Comparison of ENCODE assay signal across 11 mouse cellular contexts in the genomic region with DNA sequence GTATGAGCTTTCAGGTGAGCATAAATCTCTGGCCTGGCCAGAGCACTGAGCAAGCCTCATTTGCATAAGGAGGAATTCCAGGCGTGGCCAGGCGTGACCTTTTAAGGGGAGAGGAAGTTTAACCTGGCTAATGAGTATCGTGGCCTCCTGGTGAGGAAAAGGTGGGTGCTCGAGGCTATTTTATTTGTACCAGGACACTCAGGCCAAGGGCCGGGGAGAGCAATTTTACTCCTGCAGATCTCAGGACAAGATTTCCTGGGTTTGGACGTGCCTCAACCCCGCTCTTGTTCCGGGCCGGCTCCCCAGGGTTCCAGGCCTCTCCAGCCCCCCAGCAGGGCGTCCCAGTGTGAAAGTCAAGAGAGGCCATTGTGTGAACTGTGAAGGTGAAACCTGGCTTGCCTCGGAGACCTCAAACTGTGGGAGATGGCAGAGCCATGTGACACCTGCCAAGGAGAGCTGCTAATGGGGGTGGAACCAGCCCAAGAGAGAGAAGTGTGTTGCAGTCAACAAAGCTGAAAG. TPM values are rescaled to one million over a fixed set of nuclear protein-coding genes. Genes with fewer than 3 reads are reported as not detected.
DNase-seq lines count a peak whose midpoint lies in the region; TF ChIP-seq lines count a peak whose summit lies in the region.
"Had no signal": no experiment of that assay in that cellular context is flagged by ENCODE, and none has a peak within 500 bp of the region (broad histone marks: within the 10 kb centered on the region; RNA-seq: fewer than 3 reads in every experiment).

No protein-coding gene starts in this region.

- intact Hi-C loops in left cerebral cortex, postnatal 36 days (cut with DNase I): no loop called here
- intact Hi-C loops in left cerebral cortex, adult 2 months (cut with DNase I): no loop called here

- TF ChIP-seq CTCF in left cerebral cortex, adult 2 months (IDR thresholded peaks at IDR 0.05): no peak

- peak; percentile 22 for DNase-seq in urinary bladder, postnatal 14 days (ENCODE audit: low spot score)
- no peak for DNase-seq in urinary bladder, postnatal 36 days (ENCODE audit: low spot score in 2 of 2)
- DNase-seq in kidney, adult 11 months: peak; percentile 87
- peak; percentile 76 to 83 for DNase-seq in kidney, postnatal 36 days
- no peak for DNase-seq in left cerebral cortex, postnatal 36 days (ENCODE audit: low spot score in 2 of 2)
- no peak for DNase-seq in left cerebral cortex, adult 2 months (ENCODE audit: extremely low spot score in 1 of 2, low spot score in 2 of 2)
- no peak for DNase-seq in ovary, postnatal 36 days (ENCODE audit: low spot score)
- DNase-seq: adrenal gland, adult 8-10 months; cerebellum, postnatal 25 days; heart, adult 18-20 months; heart, postnatal 4 days had no signal

- no peak overlapping the region for H3K27ac ChIP-seq in left cerebral cortex, adult 2 months

- no peak overlapping the region for H3K4me3 ChIP-seq in left cerebral cortex, adult 2 months

RNA-seq across cellular contexts. Expression of gene Hs6st1, which starts 54.3 kb away (rescaled TPM):
- 10 to 100 TPM; 56.1 to 58.6 TPM for total RNA-seq in left cerebral cortex, postnatal 36 days (2021)
- total RNA-seq in left cerebral cortex, adult 2 months (2021): 10 to 100 TPM; 52.8 to 56.1 TPM

Comparison
In these comparisons a context has a peak if more than half of its experiments do, and no peak if none do; other contexts are left out.
1. DNase-seq: peak in urinary bladder, postnatal 14 days (single experiment), kidney, adult 11 months (single experiment) and kidney, postnatal 36 days (2 of 2); none in urinary bladder, postnatal 36 days (0 of 2), left cerebral cortex, postnatal 36 days (0 of 2), left cerebral cortex, adult 2 months (0 of 2) and ovary, postnatal 36 days (single experiment).